Mouse (Mus musculus) heart, embryonic 10.5 days (tissue): Measurements from ENCODE around the gene Sugct. TPM values are rescaled to one million over a fixed set of nuclear protein-coding genes. Genes with fewer than 3 reads are reported as not detected.

Experiments used
- DNase-seq: peaks from one replicate; pipeline ENCODE4 v3.0.0-alpha.2; 2017; ENCODE audit warnings: low spot score
- H3K27ac ChIP-seq: fragments of 300-500 bp; sonication (generic); 2 replicates; pipeline ENCODE4 v1.5.1; 2016; ENCODE audit warnings: mild to moderate bottlenecking
- H3K27me3 ChIP-seq: fragments of 300-500 bp; sonication (generic); 2 replicates; pipeline ENCODE4 v1.6.1; 2016; ENCODE audit warnings: mild to moderate bottlenecking; ENCODE audit not compliant: poor library complexity, insufficient read depth, severe bottlenecking
- H3K36me3 ChIP-seq: fragments of 300-500 bp; sonication (generic); 2 replicates; pipeline ENCODE4 v1.6.1; 2016; ENCODE audit warnings: mild to moderate bottlenecking, moderate library complexity
- H3K4me1 ChIP-seq: fragments of 300-500 bp; sonication (generic); 2 replicates; pipeline ENCODE4 v1.6.1; 2016; ENCODE audit warnings: mild to moderate bottlenecking
- H3K4me3 ChIP-seq: fragments of 300-500 bp; sonication (generic); 2 replicates; pipeline ENCODE4 v1.5.1; 2016; ENCODE audit warnings: mild to moderate bottlenecking, moderate library complexity
- H3K9me3 ChIP-seq: fragments of 300-500 bp; sonication (generic); 2 replicates; pipeline ENCODE4 v1.6.1; 2016; ENCODE audit warnings: mild to moderate bottlenecking, moderate library complexity
- WGBS: fragments of 180-500 bp; shearing (Covaris S2); methylation state at CpG from one replicate; pipeline ENCODE4 v1.1.7; 2016; 5-methylcytosine and 5-hydroxymethylcytosine counted together
- polyA plus RNA-seq: library from polyadenylated mRNA; unstranded; fragments of >200 nt; fragmentation: Nextera tagmentation; extraction: Ambion mirVana; gene quantifications from 2 replicates; pipeline ENCODE4 v1.2.1, GENCODE M21; 2016

The Sugct gene
- polyA plus RNA-seq, 1 experiment from 2014 or later, result 4.2 TPM

GRCm38 (mm10) chr13:17039727-17040126 lies 655.6 kb downstream of the Sugct start:
- Histone ChIP-seq H3K36me3 (no peaks in the 10 kb centered on the region), H3K4me3 (no peak overlapping the region), H3K4me1 (no peaks in the 10 kb centered on the region), H3K27ac (no peak overlapping the region), H3K9me3 (no peaks in the 10 kb centered on the region), H3K27me3 (no peaks in the 10 kb centered on the region)
- DNase-seq, result no peak
- 64% methylated on average over 2 of the region's 2 CpGs for WGBS

GRCm38 (mm10) chr13:17038341-17038740 lies 657.0 kb downstream of the Sugct start:
- DNase-seq, result no peak
- Histone ChIP-seq H3K27me3 (no peaks in the 10 kb centered on the region), H3K36me3 (no peaks in the 10 kb centered on the region), H3K4me1 (no peaks in the 10 kb centered on the region), H3K27ac (no peak overlapping the region), H3K9me3 (no peaks in the 10 kb centered on the region), H3K4me3 (no peak overlapping the region)
- WGBS, result 84% methylated on average over 4 of the region's 4 CpGs

- Histone ChIP-seq H3K27me3 (no peaks in the 10 kb centered on the region), H3K4me1 (no peaks in the 10 kb centered on the region), H3K9me3 (no peaks in the 10 kb centered on the region), H3K27ac (no peak overlapping the region), H3K4me3 (no peak overlapping the region), H3K36me3 (no peaks in the 10 kb centered on the region)
- 83% methylated on average over 3 of the region's 3 CpGs for WGBS
- DNase-seq, result no peak
Measured at GRCm38 (mm10) chr13:17037899-17038298, 657.5 kb downstream of the Sugct start.

- DNase-seq, result no peak
- Histone ChIP-seq H3K27me3 (no peaks in the 10 kb centered on the region), H3K4me1 (no peaks in the 10 kb centered on the region), H3K36me3 (no peaks in the 10 kb centered on the region), H3K27ac (no peak overlapping the region), H3K4me3 (no peak overlapping the region), H3K9me3 (no peaks in the 10 kb centered on the region)
- WGBS, result 63% methylated on average over 1 of the region's 1 CpGs
Measured at GRCm38 (mm10) chr13:17030761-17031160, 664.6 kb downstream of the Sugct start.

- H3K27me3 ChIP-seq, result no peaks in the 10 kb centered on the region
- no peaks in the 10 kb centered on the region for H3K4me1 ChIP-seq
- H3K36me3 ChIP-seq, result no peaks in the 10 kb centered on the region
- no peak for DNase-seq
- no peaks in the 10 kb centered on the region for H3K9me3 ChIP-seq
- H3K4me3 ChIP-seq, result no peak overlapping the region
- 44% methylated on average over 3 of the region's 3 CpGs for WGBS
- H3K27ac ChIP-seq, result no peak overlapping the region
Measured at GRCm38 (mm10) chr13:17028595-17028994, 666.8 kb downstream of the Sugct start.

GRCm38 (mm10) chr13:17027846-17028529 lies 667.4 kb downstream of the Sugct start:
- H3K27me3 ChIP-seq, result no peaks in the 10 kb centered on the region
- 84% methylated on average over 4 of the region's 4 CpGs for WGBS
- no peaks in the 10 kb centered on the region for H3K9me3 ChIP-seq
- no peak overlapping the region for H3K27ac ChIP-seq
- no peaks in the 10 kb centered on the region for H3K36me3 ChIP-seq
- DNase-seq, result no peak
- no peak overlapping the region for H3K4me3 ChIP-seq
- no peaks in the 10 kb centered on the region for H3K4me1 ChIP-seq

GRCm38 (mm10) chr13:17027001-17027400 lies 668.4 kb downstream of the Sugct start:
- Histone ChIP-seq H3K4me1 (no peaks in the 10 kb centered on the region), H3K36me3 (no peaks in the 10 kb centered on the region), H3K4me3 (no peak overlapping the region), H3K27ac (no peak overlapping the region), H3K9me3 (no peaks in the 10 kb centered on the region), H3K27me3 (no peaks in the 10 kb centered on the region)
- 83% methylated on average over 2 of the region's 2 CpGs for WGBS
- no peak for DNase-seq

- 90% methylated on average over 2 of the region's 2 CpGs for WGBS
- H3K4me3 ChIP-seq, result no peak overlapping the region
- peaks cover 6% of the 10 kb centered on the region; the same call in 1 of the 2 replicates for H3K4me1 ChIP-seq
- H3K27me3 ChIP-seq, result no peaks in the 10 kb centered on the region
- no peaks in the 10 kb centered on the region for H3K36me3 ChIP-seq
- H3K9me3 ChIP-seq, result no peaks in the 10 kb centered on the region
- DNase-seq, result no peak
- no peak overlapping the region for H3K27ac ChIP-seq
Measured at GRCm38 (mm10) chr13:16996464-16996863, 698.9 kb downstream of the Sugct start.

GRCm38 (mm10) chr13:16995321-16995720 lies 700.0 kb downstream of the Sugct start:
- DNase-seq, result no peak
- H3K4me3 ChIP-seq, result no peak overlapping the region
- no peak overlapping the region for H3K27ac ChIP-seq
- 79% methylated on average over 3 of the region's 3 CpGs for WGBS
- no peaks in the 10 kb centered on the region for H3K27me3 ChIP-seq
- no peaks in the 10 kb centered on the region for H3K9me3 ChIP-seq
- H3K4me1 ChIP-seq, result peaks cover 5% of the 10 kb centered on the region; the same call in 1 of the 2 replicates
- no peaks in the 10 kb centered on the region for H3K36me3 ChIP-seq

- Histone ChIP-seq H3K27me3 (no peaks in the 10 kb centered on the region), H3K9me3 (no peaks in the 10 kb centered on the region), H3K4me3 (no peak overlapping the region), H3K4me1 (no peaks in the 10 kb centered on the region), H3K36me3 (no peaks in the 10 kb centered on the region), H3K27ac (no peak overlapping the region)
- DNase-seq, result no peak
- 62% methylated on average over 6 of the region's 6 CpGs for whole genome bisulfite sequencing
Measured at GRCm38 (mm10) chr13:16977743-16978142, 717.6 kb downstream of the Sugct start.

GRCm38 (mm10) chr13:16971277-16971676 lies 724.1 kb downstream of the Sugct start:
- no peak for DNase-seq
- Histone ChIP-seq H3K4me3 (no peak overlapping the region), H3K36me3 (no peaks in the 10 kb centered on the region), H3K4me1 (no peaks in the 10 kb centered on the region), H3K27me3 (no peaks in the 10 kb centered on the region), H3K9me3 (no peaks in the 10 kb centered on the region), H3K27ac (no peak overlapping the region)
- WGBS, result 95% methylated on average over 2 of the region's 2 CpGs

GRCm38 (mm10) chr13:16968995-16969394 lies 726.4 kb downstream of the Sugct start:
- no peaks in the 10 kb centered on the region for H3K27me3 ChIP-seq
- H3K27ac ChIP-seq, result no peak overlapping the region
- no peaks in the 10 kb centered on the region for H3K4me1 ChIP-seq
- no peak for DNase-seq
- WGBS, result 74% methylated on average over 5 of the region's 5 CpGs
- H3K9me3 ChIP-seq, result no peaks in the 10 kb centered on the region
- no peaks in the 10 kb centered on the region for H3K36me3 ChIP-seq
- no peak overlapping the region for H3K4me3 ChIP-seq

GRCm38 (mm10) chr13:16964823-16965475 lies 730.4 kb downstream of the Sugct start:
- 87% methylated on average over 4 of the region's 4 CpGs for WGBS
- DNase-seq, result no peak
- Histone ChIP-seq H3K27ac (no peak overlapping the region), H3K27me3 (no peaks in the 10 kb centered on the region), H3K4me3 (no peak overlapping the region), H3K9me3 (no peaks in the 10 kb centered on the region), H3K4me1 (no peaks in the 10 kb centered on the region), H3K36me3 (no peaks in the 10 kb centered on the region)
